Mouse (Mus musculus) midbrain, embryonic 16.5 days (tissue): ENCODE measurements around the gene Ly86. TPM values are rescaled to one million over a fixed set of nuclear protein-coding genes. Genes with fewer than 3 reads are reported as not detected.

Experiments used
- ATAC-seq: fragments of 200-750 bp; cut with Nextera tagmentation; 2 replicates; pipeline ENCODE4 v1.8.0; 2017; ENCODE audit warnings: moderate TSS enrichment
- H3K27ac ChIP-seq: fragments of 300-500 bp; sonication (generic); 2 replicates; pipeline ENCODE4 v1.5.1; 2014; ENCODE audit warnings: mild to moderate bottlenecking, low read length, mixed read lengths
- H3K27me3 ChIP-seq: fragments of 300-500 bp; sonication (generic); 2 replicates; pipeline ENCODE4 v1.6.1; 2014; ENCODE audit warnings: low read depth, low read length, mixed read lengths; ENCODE audit not compliant: control insufficient read depth, insufficient read depth
- H3K36me3 ChIP-seq: fragments of 300-500 bp; sonication (generic); 2 replicates; pipeline ENCODE4 v1.6.1; 2014; ENCODE audit warnings: mild to moderate bottlenecking, low read length, moderate library complexity, mixed read lengths; ENCODE audit not compliant: control insufficient read depth, insufficient read depth
- H3K4me1 ChIP-seq: fragments of 300-500 bp; sonication (generic); 2 replicates; pipeline ENCODE4 v1.6.1; 2014; ENCODE audit warnings: mild to moderate bottlenecking, low read length, mixed read lengths; ENCODE audit not compliant: control insufficient read depth, insufficient read depth
- H3K4me2 ChIP-seq: fragments of 300-500 bp; sonication (generic); 2 replicates; pipeline ENCODE4 v1.6.1; 2014; ENCODE audit warnings: mild to moderate bottlenecking, low read length, mixed read lengths
- H3K4me3 ChIP-seq: fragments of 300-500 bp; sonication (generic); 2 replicates; pipeline ENCODE4 v1.5.1; 2014; ENCODE audit warnings: low read depth, mild to moderate bottlenecking, low read length, moderate library complexity, mixed read lengths
- H3K9ac ChIP-seq: fragments of 300-500 bp; sonication (generic); 2 replicates; pipeline ENCODE4 v1.6.1; 2014; ENCODE audit warnings: low read depth, low read length, mixed read lengths
- H3K9me3 ChIP-seq: fragments of 300-500 bp; sonication (generic); replicated peaks from 2 replicates; pipeline ENCODE4 v1.6.1; 2014; ENCODE audit warnings: mild to moderate bottlenecking, low read length, mixed read lengths; ENCODE audit not compliant: control insufficient read depth, poor library complexity, severe bottlenecking
- WGBS: fragments of 180-500 bp; shearing (Covaris S2); extraction: QIAGEN DNeasy Blood & Tissue Kit; methylation state at CpG from one replicate; pipeline ENCODE4 v1.1.7; 2014; 5-methylcytosine and 5-hydroxymethylcytosine counted together
- polyA plus RNA-seq: library from polyadenylated mRNA; unstranded; fragments of >200 nt; fragmentation: Nextera tagmentation; extraction: Ambion mirVana; gene quantifications from 2 replicates; pipeline ENCODE4 v1.2.1, GENCODE M21; 2015

Gene Ly86
- polyA plus RNA-seq, 1 experiment from 2014 or later = 5.9 TPM

- Histone ChIP-seq H3K4me1 (peaks cover 4% of the 10 kb centered on the region; the same call in 1 of the 2 replicates), H3K9ac (no peak overlapping the region), H3K36me3 (no peaks in the 10 kb centered on the region), H3K4me2 (no peak overlapping the region; the same call in 1 of the 2 replicates), H3K9me3 (no peaks in the 10 kb centered on the region), H3K27ac (no peak overlapping the region), H3K27me3 (no peaks in the 10 kb centered on the region; the same call in 1 of the 2 replicates), H3K4me3 (no peak overlapping the region)
- no peak for ATAC-seq
- WGBS = 9% methylated on average over 8 of the region's 8 CpGs
These were observed 122.8 kb downstream of the Ly86 start for GRCm38 (mm10) chr13:37467795-37468194.
